Mouse (Mus musculus) kidney, adult 11 months (tissue): ENCODE results near the gene Ints1.

Experiments
- DNase-seq: peaks from one replicate; pipeline ENCODE4 v3.0.0; 2022

The Ints1 gene

DNA sequence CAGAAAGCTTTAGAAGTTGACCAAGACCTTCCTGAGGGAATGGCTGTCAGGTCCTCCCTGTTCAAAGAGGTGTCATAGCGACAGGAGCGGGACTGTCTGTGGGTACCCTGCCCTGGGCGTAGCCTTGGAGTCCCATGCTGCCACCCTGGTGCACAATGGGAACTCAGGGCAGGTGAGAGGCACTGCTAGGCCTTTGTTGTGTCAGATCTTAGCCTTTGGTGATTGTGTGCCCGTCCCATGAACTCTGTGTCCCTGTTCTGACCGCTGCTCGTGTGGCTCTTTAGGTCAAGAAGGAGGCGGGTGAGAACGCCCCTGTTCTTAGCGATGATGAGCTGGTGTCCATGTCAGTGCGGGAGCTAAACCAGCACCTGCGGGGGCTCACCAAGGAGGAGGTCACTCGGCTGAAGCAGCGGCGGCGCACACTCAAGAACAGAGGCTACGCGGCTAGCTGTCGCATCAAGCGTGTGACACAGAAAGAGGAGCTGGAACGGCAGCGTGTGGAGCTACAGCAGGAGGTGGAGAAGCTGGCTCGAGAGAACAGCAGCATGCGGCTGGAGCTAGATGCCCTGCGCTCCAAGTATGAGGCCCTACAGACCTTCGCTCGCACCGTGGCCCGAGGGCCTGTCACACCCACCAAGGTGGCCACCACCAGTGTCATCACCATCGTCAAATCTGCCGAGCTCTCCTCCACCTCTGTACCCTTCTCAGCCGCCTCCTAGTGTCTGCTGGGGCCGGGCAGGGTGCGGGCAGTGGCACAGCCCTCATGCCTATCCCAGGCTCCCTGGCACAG is 24.5 kb upstream of the Ints1 start:
- DNase-seq = peak; percentile 12

DNA sequence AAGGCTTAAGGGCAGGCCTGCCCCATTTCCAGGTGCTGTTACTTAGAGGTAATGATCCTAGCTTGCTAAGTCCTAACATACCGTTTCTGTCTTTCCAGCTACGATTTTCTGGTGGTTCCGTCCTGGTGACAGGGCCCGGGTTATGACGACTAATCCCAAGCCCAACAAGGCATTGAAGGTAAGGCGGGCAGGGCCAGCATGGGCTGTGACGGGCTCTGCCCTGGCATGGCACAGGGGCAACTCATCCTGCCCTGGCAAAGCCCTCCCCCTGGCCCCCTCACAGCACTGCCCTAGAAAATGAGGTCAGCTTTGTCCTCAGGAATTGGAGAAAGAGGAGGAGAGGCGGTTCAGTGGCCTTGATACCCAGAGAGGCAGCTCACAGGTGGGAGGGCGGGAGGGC is 23.6 kb upstream of the Ints1 start:
- DNase-seq = peak; percentile 2

DNA sequence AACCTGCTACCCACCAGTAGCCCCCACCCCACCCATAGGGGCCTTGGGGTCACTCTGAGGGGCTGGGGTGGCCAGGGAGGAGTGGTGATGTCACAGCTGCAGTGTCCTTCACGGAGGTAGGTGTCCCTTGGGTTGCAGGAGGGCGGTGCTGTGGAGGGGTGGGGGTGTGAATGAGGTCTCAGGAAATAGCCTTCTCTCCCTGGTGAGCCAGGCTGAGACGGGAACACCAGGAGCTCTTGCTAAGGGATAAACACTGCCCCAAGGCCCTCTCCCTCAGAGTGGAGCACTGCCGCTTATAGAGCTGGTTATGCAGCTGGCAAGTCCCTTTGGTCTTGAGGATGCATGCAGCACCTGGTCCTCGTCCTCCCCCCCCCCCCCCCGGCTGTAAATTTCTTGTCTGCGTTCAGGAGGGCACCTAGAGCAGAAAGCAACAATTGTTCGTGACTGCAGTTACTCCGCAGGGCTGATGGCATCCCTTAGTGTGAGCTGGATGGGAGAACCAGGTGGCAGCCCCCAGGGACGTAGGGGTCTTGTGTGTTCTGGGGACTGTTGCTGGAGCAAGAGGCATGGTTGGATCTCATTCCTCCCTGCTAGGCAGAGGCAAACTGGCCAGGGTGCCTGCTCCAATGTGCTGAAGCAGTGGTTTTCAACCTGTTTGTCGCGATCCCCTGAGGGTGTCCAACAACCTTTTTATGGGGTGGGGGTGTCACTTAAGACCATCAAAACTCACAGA is 22.9 kb upstream of the Ints1 start:
- DNase-seq = peak; percentile 3

DNA sequence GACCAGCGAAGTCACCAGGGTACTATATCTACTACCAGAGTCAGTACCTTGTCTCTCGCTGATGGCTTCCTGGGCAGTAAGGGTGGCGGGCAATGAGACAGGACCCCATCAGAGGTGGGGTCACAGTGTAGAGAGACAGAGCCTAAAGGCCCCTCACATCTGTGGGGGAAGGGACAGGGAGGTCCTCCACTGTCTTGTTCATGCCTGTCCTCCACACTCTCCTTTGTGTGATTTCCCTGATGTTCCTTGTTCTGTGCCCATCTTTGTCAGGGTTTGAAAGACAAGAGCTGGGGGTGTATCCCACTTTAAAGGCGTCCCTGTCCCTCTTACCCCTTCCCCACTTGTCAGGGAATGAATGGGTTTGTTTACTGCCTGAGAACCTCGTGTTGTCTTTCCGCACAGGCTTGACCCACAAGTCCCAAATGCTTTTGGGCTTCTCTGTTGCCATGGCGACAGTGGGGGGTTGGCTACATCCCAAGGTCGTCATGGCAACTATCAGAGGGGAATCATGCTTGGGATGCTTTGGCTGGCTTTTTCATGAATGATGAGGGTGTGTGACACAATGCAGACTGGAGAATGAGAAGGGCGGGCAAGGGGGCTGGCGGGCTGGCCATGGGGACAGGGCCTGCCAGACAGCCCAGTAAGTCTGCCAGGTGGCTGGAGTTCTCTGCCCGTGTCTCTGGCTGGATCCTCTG is 22.1 kb upstream of the Ints1 start:
- peak; percentile 91 for DNase-seq

DNA sequence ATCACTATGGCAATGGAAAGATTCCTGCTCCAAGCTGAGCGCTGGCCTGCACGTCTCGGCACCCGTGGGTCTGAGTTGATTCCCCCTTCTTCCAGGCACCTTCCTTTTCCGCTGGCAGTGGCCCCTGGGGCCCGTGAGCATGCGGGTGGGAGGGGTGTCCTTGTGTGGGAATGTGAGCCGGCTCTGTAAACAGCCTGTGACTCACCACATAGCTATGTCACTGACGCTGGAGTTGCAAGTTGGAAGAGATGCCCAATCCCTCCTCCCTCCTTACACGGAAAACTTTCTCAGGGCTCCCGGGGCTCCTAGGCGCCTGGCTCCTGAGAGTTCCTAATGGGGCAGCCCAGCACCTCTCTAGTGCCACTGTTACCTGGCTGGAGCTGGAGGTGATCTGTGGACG is 21.4 kb upstream of the Ints1 start:
- peak; percentile 94 for DNase-seq

DNA sequence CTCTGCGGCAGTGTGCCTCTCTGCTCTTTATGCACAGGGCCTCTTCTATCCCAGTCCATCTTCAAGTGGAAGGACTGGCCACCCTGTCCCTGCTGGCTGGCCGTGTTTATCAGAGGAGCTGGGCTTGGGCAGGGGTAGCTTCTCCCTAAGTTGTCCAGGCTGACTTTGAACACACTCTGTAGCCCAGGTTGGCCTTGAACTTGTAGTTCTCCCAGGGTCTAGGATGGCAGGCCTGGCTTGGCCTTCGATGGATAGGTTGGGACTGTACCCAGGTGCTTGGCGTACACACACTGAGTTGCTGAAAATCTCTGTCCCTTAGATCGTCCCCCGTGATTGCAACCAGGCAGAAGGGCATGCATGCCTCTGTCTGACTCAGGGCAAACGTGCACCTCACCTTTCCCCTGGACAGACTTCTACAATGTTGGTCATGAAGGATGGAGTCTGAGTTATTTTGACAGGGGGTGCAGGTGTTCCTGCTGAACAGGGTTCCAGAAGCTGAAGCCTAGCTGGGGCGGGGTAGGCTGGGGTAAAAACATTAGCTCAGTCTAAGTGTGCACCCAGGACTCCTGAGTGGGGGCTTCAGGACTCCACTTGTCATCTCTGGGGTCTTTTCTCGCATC is 20.6 kb upstream of the Ints1 start:
- DNase-seq = no peak

DNA sequence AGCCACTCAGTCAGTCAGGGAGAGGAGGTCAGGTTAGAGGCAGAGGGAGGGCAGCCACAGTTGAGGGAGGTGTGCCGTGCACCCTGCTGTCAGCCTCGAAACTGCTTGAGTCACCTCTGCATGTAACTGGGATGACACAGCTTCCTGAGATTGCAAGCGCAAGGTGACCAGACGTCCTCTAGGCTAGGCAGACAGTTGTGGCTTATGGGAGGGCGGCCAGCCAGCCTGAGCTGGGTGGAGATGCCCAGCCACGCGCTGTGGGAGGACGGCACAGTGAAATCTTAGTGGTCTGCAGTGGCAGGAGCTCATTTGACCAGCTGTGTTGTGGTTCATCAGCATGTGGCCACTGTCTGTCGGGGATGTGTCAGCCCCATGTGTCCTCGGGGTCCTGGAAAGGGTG is 19.5 kb upstream of the Ints1 start:
- DNase-seq = peak; percentile 47

DNA sequence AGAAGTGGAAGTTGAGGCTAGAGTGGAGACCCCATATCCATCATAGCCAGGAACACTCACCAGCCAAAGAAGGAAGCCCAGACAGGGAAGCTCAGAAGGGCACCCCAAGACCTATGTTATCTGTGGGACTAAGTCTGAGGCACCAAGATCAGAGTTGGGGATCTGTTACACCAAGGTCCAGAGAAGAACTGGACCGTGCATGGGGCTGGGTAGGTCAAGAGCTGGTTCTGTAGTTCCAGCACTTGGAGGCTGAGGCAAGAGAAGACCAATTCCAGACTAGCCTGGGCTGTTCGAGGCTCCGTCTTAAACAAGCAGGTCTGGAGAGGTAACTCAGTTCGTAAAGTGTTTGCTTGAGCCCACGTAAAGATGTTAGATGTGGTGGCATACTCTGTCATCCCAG is 18.7 kb upstream of the Ints1 start:
- DNase-seq = no peak

DNA sequence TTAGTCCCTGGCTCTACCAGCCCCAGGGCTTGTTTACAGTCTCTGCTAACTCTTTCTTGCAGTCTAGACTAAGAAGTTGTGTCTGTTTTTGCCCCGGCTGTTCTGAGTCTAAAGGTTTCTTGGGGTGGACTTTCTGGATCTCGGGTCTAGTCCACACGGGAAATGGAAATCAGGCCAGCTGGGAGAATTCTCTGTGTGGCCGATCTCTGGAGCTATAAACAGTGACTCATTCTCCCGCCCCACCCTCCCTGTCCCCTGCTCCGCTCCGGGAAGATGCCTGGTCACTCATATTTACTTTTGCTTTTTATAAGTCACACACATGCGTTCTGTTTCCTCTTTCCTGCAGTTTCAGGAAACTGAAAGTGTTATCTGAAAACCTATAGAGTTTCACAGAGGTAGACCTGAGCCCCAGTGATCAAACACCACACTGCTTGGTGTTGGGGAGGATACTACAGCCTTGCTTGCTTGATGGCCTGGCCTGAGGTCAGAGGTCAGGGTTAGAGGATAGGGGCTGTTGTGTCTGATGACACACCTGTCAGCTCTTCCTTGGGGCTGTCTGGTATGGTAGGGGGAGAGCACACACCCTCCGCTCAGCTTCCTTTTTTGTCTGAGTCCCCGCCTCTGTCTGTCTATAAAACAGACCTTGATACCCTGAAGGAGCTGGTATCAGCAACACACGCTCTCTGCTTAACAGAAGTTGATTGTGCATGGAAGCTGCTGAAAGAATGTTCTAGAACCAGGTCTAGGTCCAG is 18.0 kb upstream of the Ints1 start:
- DNase-seq = peak; percentile 78

DNA sequence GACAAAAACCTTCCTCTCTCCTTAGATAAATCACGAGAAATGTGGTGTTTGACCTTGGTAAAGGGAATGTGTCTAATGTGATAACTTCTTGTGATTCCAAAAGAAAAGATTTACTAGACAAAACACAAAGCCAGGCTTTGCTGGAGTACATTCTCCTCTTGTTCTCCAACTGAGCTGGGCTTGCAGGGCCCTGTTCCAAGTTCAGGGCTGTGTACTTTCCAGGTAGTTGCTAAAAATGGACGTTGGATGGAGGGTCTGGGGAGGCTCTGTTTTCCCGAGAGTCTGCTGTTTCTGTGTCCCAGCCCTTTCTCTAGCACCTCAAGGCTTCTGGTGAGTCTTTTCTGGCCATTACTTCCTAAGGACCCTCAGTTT is 17.5 kb upstream of the Ints1 start:
- DNase-seq = no peak

DNA sequence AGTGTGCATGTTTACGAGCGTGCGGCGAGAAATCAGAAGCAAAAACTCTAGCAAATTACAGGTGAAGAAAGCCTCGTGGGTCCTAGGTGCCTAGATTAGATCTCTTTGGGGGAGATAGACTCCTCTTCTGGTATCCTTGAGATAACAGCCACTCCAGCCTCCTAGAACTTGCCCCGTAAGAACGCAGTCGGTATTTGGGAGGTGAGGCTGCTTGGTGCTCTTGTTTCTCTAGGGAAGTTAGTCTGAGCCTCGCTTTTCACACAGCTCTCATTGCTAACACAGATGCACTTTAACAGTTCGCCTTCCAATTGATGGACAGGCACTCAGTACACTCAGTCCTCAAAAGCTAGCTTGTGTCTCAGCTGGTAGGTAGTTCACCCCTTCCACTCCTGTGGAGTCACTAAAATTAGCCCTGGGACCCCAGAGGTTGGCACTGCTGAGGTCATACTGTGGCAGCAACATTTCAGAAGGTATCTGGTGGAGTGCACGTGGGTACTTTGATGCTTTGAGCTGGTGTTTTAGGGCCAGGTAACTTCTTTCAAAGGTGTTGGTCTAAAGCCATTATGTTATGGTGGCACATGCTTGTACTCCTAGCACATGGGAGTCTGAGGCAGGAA is 16.8 kb upstream of the Ints1 start:
- no peak for DNase-seq

DNA sequence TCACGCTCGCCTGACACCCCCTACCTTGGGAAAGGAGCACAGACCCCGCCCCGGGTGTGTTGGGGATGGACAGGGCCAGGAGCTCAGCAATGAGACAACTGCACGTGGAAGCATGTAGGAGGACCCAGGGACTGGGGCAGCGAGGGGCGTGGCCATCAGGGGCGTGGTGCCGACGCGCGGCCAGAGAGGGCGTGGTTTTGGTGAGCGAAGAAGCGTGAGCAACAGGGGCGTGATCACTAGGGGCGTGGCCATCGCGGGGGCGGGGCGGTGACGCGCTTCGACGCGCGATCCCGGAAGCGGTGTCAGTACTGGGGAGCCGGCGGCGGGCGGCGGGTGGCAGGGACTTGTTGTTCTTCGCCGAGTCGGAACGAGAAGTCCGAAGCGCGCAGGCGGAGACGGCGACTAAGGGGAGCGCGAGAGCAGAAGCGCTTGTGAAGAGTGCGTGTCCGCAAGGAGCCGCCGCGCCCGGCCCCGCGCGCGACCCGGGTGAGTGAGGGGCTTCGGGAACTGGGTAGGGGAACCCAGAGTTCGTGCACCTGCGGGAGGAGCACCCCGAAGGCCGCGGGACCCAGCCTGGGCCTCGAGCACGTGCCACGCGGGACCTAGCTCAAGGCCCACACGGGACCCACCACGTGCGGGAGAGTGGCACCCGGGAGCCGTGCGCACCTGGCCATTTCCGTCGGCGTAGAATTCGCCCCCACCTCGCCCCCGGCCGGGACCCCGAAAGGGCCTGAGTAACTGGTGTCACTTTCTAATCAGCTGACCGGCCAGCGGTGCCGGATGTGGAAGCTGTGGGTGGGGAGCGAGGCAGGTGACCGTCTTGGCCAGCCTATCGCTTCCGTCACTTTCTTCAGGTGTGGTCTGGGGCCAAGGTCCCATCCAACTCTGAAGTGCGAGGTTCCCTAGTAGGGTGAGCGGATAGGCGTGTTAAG is 16.0 kb upstream of the Ints1 start, which contains the start of gene Mafk:
Gene Mafk (plus strand): TSS at position 287 of the 932 bp plus-strand sequence.
- DNase-seq = peak; percentile 97

DNA sequence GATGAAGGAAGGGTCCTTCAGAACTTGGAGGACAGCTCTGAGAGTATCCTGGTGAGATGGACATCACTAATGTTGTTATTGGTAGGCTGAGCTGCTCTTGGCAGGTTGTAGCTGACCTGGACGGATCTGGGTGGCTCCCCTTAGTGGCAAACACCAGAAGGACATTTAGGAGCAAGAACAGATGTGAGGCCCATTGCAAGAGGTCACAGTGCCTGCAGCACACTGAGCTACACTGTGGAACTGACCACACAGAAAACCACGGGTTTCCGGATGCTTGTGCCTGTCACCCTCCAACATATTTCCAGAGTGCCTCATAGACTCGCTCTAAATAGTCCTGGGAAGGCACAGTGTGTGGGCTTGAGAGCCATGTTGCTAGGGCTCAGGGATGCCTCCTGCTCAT is 14.0 kb upstream of the Ints1 start:
- DNase-seq = no peak

DNA sequence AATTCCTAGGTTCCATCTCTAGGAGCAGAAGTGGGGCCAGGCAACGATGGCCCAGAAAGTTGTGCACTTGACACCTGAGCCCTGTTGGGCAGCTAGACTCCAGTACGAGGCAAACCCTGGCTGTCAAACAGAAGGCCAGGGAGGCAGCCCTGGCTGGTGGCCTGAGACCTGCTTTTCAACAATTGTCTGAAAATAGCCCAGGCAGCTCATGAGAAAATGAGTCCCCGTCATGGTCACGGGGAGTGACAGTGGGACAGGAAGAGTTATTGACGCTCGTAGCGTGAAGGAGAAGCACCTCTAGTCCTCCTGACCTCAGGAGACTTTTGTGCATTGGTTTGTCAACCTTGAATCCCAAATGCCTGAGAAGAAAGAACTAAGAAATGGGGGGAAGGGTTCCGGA is 5.9 kb upstream of the Ints1 start:
- no peak for DNase-seq

DNA sequence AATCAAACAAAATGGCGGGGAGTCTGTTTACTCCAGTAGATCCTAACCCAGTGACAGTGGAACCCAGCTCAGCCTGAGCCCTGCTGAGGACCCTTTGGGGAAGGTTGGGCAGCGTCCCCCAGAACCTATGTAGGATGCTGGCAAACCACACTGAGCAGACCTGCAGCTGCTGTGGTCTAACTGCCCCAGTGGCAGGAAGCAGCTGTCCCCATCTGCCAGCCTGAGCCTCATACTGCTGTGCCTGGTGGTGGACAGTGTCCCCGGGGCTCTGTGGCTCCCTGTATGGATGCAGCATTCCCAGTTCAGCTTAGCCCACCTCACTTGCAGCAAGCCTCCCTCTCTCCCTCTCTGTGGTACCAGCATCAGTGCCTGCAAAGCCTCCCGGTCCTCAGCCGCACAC is 1.5 kb upstream of the Ints1 start:
- DNase-seq = no peak

DNA sequence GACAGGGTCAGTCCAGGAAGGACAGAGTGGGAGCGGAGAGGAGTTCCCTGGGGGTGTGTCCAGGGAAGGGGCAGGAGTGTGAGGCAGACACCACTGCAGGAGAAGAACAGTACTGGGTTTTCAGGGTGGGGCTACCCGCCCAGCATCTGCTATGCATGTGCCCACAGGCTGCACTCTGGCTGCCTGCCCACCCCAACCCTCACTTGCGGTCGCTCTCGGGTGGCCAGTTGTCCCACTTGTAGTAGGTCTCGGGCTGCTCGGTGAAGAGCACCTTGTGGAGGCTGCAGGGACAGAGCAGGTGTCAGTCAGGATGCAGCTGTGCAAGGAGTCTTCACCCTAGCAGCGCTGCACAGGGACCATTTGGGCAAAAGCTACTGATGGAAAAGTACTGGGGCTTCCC is 7.3 kb downstream of the Ints1 start:
- no peak for DNase-seq

DNA sequence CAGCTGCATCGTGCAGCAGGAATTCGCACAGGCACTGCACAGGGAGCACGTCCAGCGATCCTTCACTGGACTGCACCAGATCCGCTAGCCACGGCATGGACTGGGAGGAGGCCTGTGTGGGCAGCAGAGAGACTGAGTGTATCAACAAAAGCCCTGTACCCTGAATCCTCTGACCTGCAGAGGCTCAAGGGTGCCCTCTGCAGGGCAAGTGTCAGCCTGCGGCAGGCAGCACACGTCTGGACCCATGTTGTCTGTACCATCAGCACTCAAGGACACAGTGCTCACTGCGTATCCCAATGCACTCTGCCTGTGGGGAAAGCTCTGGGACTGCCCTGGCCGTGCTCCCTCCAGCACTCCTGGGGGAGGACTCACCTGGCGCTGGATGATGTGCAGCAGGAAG is 11.2 kb downstream of the Ints1 start:
- DNase-seq = no peak

DNA sequence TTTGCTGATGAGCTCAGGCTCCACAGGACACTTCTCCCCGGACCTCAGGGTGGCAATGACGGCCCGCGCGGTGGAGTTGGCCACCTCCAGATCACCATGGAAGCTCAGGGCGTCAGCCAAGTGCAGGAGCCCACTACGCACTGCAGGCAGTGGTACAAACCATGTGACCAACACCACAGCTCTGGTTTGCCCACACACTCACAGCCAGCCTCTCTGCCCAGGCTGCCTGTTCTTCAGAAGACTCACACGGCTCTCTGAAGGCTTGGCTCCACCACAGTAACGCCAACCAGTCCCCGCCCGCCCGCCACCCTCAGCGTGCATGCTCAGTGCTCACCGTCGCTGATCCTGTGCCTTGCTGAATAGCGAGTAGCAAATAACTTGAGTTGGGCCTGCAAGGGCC is 17.4 kb downstream of the Ints1 start:
- DNase-seq = no peak

DNA sequence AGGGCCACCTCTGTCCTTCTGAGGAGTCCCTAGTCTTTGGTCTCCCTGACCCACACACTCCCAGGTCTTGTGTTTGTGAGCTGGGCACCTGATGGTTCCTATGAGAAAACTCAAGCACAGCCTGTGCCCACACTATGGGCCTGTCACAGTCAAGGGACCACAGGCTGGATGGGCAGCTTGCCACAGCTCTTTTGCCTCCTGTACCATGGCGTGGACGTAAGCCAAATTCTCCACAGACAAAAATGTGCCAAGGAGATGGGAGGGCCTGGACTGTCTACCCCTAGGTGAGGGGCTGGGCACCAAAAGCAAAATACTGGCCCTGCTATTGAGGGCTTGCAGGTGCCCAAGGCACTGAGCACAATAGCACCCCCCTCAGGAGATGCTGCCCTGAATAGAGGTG is 18.9 kb downstream of the Ints1 start:
- no peak for DNase-seq

DNA sequence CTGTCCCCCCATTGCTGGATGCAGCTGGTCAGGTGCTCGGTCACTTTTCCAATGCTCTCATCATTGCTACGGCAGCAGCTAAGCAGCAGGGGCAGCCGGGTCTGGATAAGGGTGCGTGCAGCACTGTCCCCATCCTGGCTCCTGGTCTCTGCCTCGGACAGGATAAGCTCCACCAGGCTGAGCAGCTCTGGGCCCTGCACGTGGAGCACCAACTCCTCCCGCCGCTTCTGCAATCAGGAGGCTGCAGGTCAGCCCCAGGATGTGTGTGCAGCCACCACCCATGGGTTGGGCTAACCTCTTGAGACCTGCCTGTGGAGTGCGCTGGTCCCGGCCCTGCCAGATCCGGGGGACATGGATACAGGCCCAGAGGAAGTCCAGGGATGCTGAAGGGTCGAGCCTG is 19.3 kb downstream of the Ints1 start:
- DNase-seq = no peak

DNA sequence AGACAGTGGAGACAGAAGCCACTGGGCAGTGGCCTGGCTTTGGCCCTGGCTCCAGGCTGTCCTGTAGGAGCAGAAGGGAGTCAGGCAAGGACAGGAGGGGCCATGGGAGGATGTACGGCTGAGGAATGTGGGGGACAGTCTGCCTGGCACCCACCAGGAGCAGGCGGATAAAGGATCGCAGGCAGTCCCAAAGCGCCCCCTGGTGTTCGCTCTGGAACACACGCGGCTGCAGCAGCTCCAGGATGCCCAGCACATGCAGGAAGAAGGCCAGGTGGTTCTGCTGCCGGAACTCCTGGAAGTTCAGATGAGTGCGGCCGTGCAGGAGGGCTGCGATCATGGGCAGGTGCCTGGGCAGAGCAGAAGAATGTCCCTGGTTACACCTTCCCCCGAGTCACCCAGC is 20.7 kb downstream of the Ints1 start:
- DNase-seq = no peak
